ENCODE assay signal across 19 mouse cellular contexts in genomic region chr17:67142183-67142756, GRCm38 (mm10).
"Had no signal": no experiment of that assay in that cellular context is flagged by ENCODE, and none has a peak within 500 bp of the region (broad histone marks: within the 10 kb centered on the region; RNA-seq: fewer than 3 reads in every experiment).

No protein-coding gene starts in this region.

- H3K36me3 ChIP-seq: limb, embryonic 12.5 days; limb, embryonic 15.5 days; lung, embryonic 15.5 days; midbrain, embryonic 12.5 days; midbrain, embryonic 15.5 days; neural tube, embryonic 12.5 days had no signal

- H3K4me1 ChIP-seq: limb, embryonic 12.5 days; limb, embryonic 15.5 days; lung, embryonic 15.5 days; megakaryocyte, embryonic 14.5 days; midbrain, embryonic 12.5 days; midbrain, embryonic 15.5 days; neural tube, embryonic 12.5 days had no signal

- H3K4me2 ChIP-seq: limb, embryonic 12.5 days; limb, embryonic 15.5 days; lung, embryonic 15.5 days; midbrain, embryonic 12.5 days; midbrain, embryonic 15.5 days; neural tube, embryonic 12.5 days had no signal

- DNase-seq: kidney, adult 2 months; kidney, postnatal 25 days; layer of hippocampus, postnatal 36 days; lung, adult 18-20 months; lung, postnatal 10 days; lung, postnatal 36 days; thymus, adult 18-20 months; thymus, postnatal 36 days had no signal

- ATAC-seq: intestine, postnatal 0 days; midbrain, embryonic 15.5 days had no signal

- H3K9me3 ChIP-seq: limb, embryonic 12.5 days; limb, embryonic 15.5 days; lung, embryonic 15.5 days; midbrain, embryonic 12.5 days; midbrain, embryonic 15.5 days; neural tube, embryonic 12.5 days had no signal

- H3K27me3 ChIP-seq: limb, embryonic 12.5 days; limb, embryonic 15.5 days; lung, embryonic 15.5 days; megakaryocyte, embryonic 14.5 days; midbrain, embryonic 12.5 days; midbrain, embryonic 15.5 days; neural tube, embryonic 12.5 days had no signal

- H3K9ac ChIP-seq: limb, embryonic 12.5 days; limb, embryonic 15.5 days; liver, embryonic 14.5 days; lung, embryonic 15.5 days; midbrain, embryonic 12.5 days; midbrain, embryonic 15.5 days; neural tube, embryonic 12.5 days had no signal

- H3K27ac ChIP-seq: kidney, postnatal 0 days; left cerebral cortex, adult 2 months; limb, embryonic 12.5 days; limb, embryonic 15.5 days; liver, embryonic 14.5 days; lung, embryonic 15.5 days; midbrain, embryonic 12.5 days; midbrain, embryonic 15.5 days; neural tube, embryonic 12.5 days had no signal

- H3K4me3 ChIP-seq: left cerebral cortex, adult 2 months; limb, embryonic 12.5 days; limb, embryonic 15.5 days; lung, embryonic 15.5 days; midbrain, embryonic 12.5 days; midbrain, embryonic 15.5 days; neural tube, embryonic 12.5 days had no signal
